In genomic region chr8:85013230-85013840, GRCm38 (mm10) we compare ENCODE assay signal across 8 mouse cellular contexts. TPM values are rescaled to one million over a fixed set of nuclear protein-coding genes. Genes with fewer than 3 reads are reported as not detected.
DNase-seq lines count a peak whose midpoint lies in the region; ATAC-seq lines count a peak whose summit lies in the region.

No protein-coding gene starts in this region.

- H3K9ac ChIP-seq in heart, embryonic 13.5 days, result peak overlapping the region; percentile 60
- H3K9ac ChIP-seq in kidney, embryonic 16.5 days (replicated peaks; ENCODE audit: low read length), result peak overlapping the region; percentile 40; the same call in 1 of the 2 replicates
- H3K9ac ChIP-seq in liver, embryonic 12.5 days, result peak overlapping the region; percentile 56
- no peak overlapping the region; the same call in 1 of the 2 replicates for H3K9ac ChIP-seq in stomach, embryonic 14.5 days (replicated peaks; ENCODE audit: low read depth, low read length)

- 3% methylated on average over 25 of the region's 26 CpGs for WGBS in heart, embryonic 13.5 days
- 6% methylated on average over 26 of the region's 26 CpGs for WGBS in kidney, embryonic 16.5 days
- 5% methylated on average over 25 of the region's 26 CpGs for WGBS in liver, embryonic 12.5 days (ENCODE audit: insufficient replicate concordance)
- 5% methylated on average over 26 of the region's 26 CpGs for WGBS in stomach, embryonic 14.5 days

- no peak overlapping the region for H3K27ac ChIP-seq in heart, embryonic 13.5 days (replicated peaks)
- H3K27ac ChIP-seq in kidney, embryonic 16.5 days (ENCODE audit: low read length), result no peak overlapping the region
- no peak overlapping the region for H3K27ac ChIP-seq in liver, embryonic 12.5 days
- no peak overlapping the region for H3K27ac ChIP-seq in stomach, embryonic 14.5 days (ENCODE audit: low read length)

- no peaks in the 10 kb centered on the region for H3K4me1 ChIP-seq in heart, embryonic 13.5 days
- H3K4me1 ChIP-seq in kidney, embryonic 16.5 days (ENCODE audit: insufficient read depth, low read length), result no peaks in the 10 kb centered on the region
- H3K4me1 ChIP-seq in liver, embryonic 12.5 days, result peaks cover 13% of the 10 kb centered on the region
- peaks cover 4% of the 10 kb centered on the region; the same call in 1 of the 2 replicates for H3K4me1 ChIP-seq in stomach, embryonic 14.5 days (ENCODE audit: control insufficient read depth, insufficient read depth, low read length)

- peak overlapping the region; percentile 70 for H3K4me2 ChIP-seq in heart, embryonic 13.5 days
- H3K4me2 ChIP-seq in kidney, embryonic 16.5 days (replicated peaks; ENCODE audit: low read depth, low read length), result peak overlapping the region; percentile 59
- peak overlapping the region; percentile 70 for H3K4me2 ChIP-seq in liver, embryonic 12.5 days
- H3K4me2 ChIP-seq in stomach, embryonic 14.5 days (replicated peaks; ENCODE audit: low read depth, low read length), result peak overlapping the region; percentile 47

- peaks cover 75% of the 10 kb centered on the region for H3K27me3 ChIP-seq in heart, embryonic 13.5 days (replicated peaks)
- peaks cover 28% of the 10 kb centered on the region for H3K27me3 ChIP-seq in kidney, embryonic 16.5 days (ENCODE audit: insufficient read depth, low read length)
- peaks cover 66% of the 10 kb centered on the region for H3K27me3 ChIP-seq in liver, embryonic 12.5 days (replicated peaks)
- peaks cover 20% of the 10 kb centered on the region for H3K27me3 ChIP-seq in stomach, embryonic 14.5 days (ENCODE audit: control insufficient read depth, insufficient read depth, low read length)

- peaks cover 12% of the 10 kb centered on the region for H3K36me3 ChIP-seq in heart, embryonic 13.5 days
- peaks cover 8% of the 10 kb centered on the region for H3K36me3 ChIP-seq in kidney, embryonic 16.5 days (ENCODE audit: insufficient read depth, low read length)
- H3K36me3 ChIP-seq in liver, embryonic 12.5 days, result peaks cover 13% of the 10 kb centered on the region
- H3K36me3 ChIP-seq in stomach, embryonic 14.5 days (ENCODE audit: control insufficient read depth, insufficient read depth, low read length), result peaks cover 3% of the 10 kb centered on the region

- H3K9me3 ChIP-seq in heart, embryonic 13.5 days, result no peaks in the 10 kb centered on the region
- H3K9me3 ChIP-seq in kidney, embryonic 16.5 days (ENCODE audit: low read length), result no peaks in the 10 kb centered on the region
- no peaks in the 10 kb centered on the region for H3K9me3 ChIP-seq in liver, embryonic 12.5 days (replicated peaks)
- H3K9me3 ChIP-seq in stomach, embryonic 14.5 days (ENCODE audit: control insufficient read depth, low read depth, low read length), result no peaks in the 10 kb centered on the region

- DNase-seq in ovary, postnatal 36 days (ENCODE audit: low spot score), result peak; percentile 62
- no peak for DNase-seq in ovary, postnatal 10 days (ENCODE audit: low spot score)
- DNase-seq in embryo, embryonic 10.5 days (ENCODE audit: low spot score), result peak; percentile 89

- H3K4me3 ChIP-seq in heart, embryonic 13.5 days, result peak overlapping the region; percentile 42
- H3K4me3 ChIP-seq in kidney, embryonic 16.5 days (ENCODE audit: low read length), result peak overlapping the region; percentile 35
- peak overlapping the region; percentile 38 for H3K4me3 ChIP-seq in liver, embryonic 12.5 days
- H3K4me3 ChIP-seq in stomach, embryonic 14.5 days (ENCODE audit: low read depth, low read length), result peak overlapping the region; percentile 12; the same call in 1 of the 2 replicates

- ATAC-seq in heart, embryonic 13.5 days (ENCODE audit: extremely low read depth, insufficient number of reproducible peaks, low FRiP score, low TSS enrichment), result no peak; the same call in 1 of the 2 replicates
- ATAC-seq in kidney, embryonic 16.5 days (ENCODE audit: low FRiP score, low TSS enrichment), result peak; percentile 72
- ATAC-seq in liver, embryonic 12.5 days, result peak; percentile 45; the same call in 1 of the 2 replicates
- ATAC-seq in monocyte, adult 5-6 weeks (replicated peaks; ENCODE audit: insufficient number of reproducible peaks, low FRiP score, low TSS enrichment, poor library complexity, severe bottlenecking), result peak; percentile 74
- ATAC-seq in stomach, embryonic 14.5 days (ENCODE audit: insufficient number of reproducible peaks, insufficient read depth, low FRiP score, low read depth), result peak; percentile 64

RNA-seq across cellular contexts. Expression of gene Best2, which starts 1.0 kb away (rescaled TPM):
- not detected in 2 replicates for polyA plus RNA-seq in heart, embryonic 13.5 days (2015; fragmentation: Nextera tagmentation; extraction: Ambion mirVana)
- not detected in 2 replicates for polyA plus RNA-seq in kidney, embryonic 16.5 days (2015; fragmentation: Nextera tagmentation; extraction: Ambion mirVana)
- not detected in 2 replicates for polyA plus RNA-seq in liver, embryonic 12.5 days (2016; fragmentation: Nextera tagmentation; extraction: Ambion mirVana)
- total RNA-seq in monocyte, adult 5-6 weeks (2017), result not detected in 3 replicates
- 0.29 and 0.38 TPM in 2 replicates for polyA plus RNA-seq in stomach, embryonic 14.5 days (2014; fragmentation: Nextera tagmentation; extraction: Ambion mirVana)

RNA-seq across cellular contexts. Expression of gene Asna1, which starts 11.7 kb away (rescaled TPM):
- 113 and 127 TPM in 2 replicates for polyA plus RNA-seq in heart, embryonic 13.5 days (2015; fragmentation: Nextera tagmentation; extraction: Ambion mirVana)
- polyA plus RNA-seq in kidney, embryonic 16.5 days (2015; fragmentation: Nextera tagmentation; extraction: Ambion mirVana), result 150 and 154 TPM in 2 replicates
- 85.8 and 87.3 TPM in 2 replicates for polyA plus RNA-seq in liver, embryonic 12.5 days (2016; fragmentation: Nextera tagmentation; extraction: Ambion mirVana)
- total RNA-seq in monocyte, adult 5-6 weeks (2017), result 24.0 to 47.3 TPM (median 36.2 TPM) in 3 replicates
- polyA plus RNA-seq in stomach, embryonic 14.5 days (2014; fragmentation: Nextera tagmentation; extraction: Ambion mirVana), result 101 and 103 TPM in 2 replicates

RNA-seq across cellular contexts. Expression of gene Trir, which starts 13.3 kb away (rescaled TPM):
- 73.4 and 75.1 TPM in 2 replicates for polyA plus RNA-seq in heart, embryonic 13.5 days (2015; fragmentation: Nextera tagmentation; extraction: Ambion mirVana)
- polyA plus RNA-seq in kidney, embryonic 16.5 days (2015; fragmentation: Nextera tagmentation; extraction: Ambion mirVana), result 93.3 and 104 TPM in 2 replicates
- 133 and 139 TPM in 2 replicates for polyA plus RNA-seq in liver, embryonic 12.5 days (2016; fragmentation: Nextera tagmentation; extraction: Ambion mirVana)
- 260 to 294 TPM (median 276 TPM) in 3 replicates for total RNA-seq in monocyte, adult 5-6 weeks (2017)
- 132 and 136 TPM in 2 replicates for polyA plus RNA-seq in stomach, embryonic 14.5 days (2014; fragmentation: Nextera tagmentation; extraction: Ambion mirVana)

RNA-seq across cellular contexts. Expression of gene Hook2, which starts 22.9 kb away (rescaled TPM):
- polyA plus RNA-seq in heart, embryonic 13.5 days (2015; fragmentation: Nextera tagmentation; extraction: Ambion mirVana), result 7.2 and 7.3 TPM in 2 replicates
- polyA plus RNA-seq in kidney, embryonic 16.5 days (2015; fragmentation: Nextera tagmentation; extraction: Ambion mirVana), result 34.8 and 35.2 TPM in 2 replicates
- 10.8 and 10.9 TPM in 2 replicates for polyA plus RNA-seq in liver, embryonic 12.5 days (2016; fragmentation: Nextera tagmentation; extraction: Ambion mirVana)
- 4.2 to 8.7 TPM (median 4.5 TPM) in 3 replicates for total RNA-seq in monocyte, adult 5-6 weeks (2017)
- polyA plus RNA-seq in stomach, embryonic 14.5 days (2014; fragmentation: Nextera tagmentation; extraction: Ambion mirVana), result 34.5 and 34.6 TPM in 2 replicates

RNA-seq across cellular contexts. Expression of gene Tnpo2, which starts 23.4 kb away (rescaled TPM):
- 23.2 and 25.3 TPM in 2 replicates for polyA plus RNA-seq in heart, embryonic 13.5 days (2015; fragmentation: Nextera tagmentation; extraction: Ambion mirVana)
- 27.5 and 28.4 TPM in 2 replicates for polyA plus RNA-seq in kidney, embryonic 16.5 days (2015; fragmentation: Nextera tagmentation; extraction: Ambion mirVana)
- polyA plus RNA-seq in liver, embryonic 12.5 days (2016; fragmentation: Nextera tagmentation; extraction: Ambion mirVana), result 31.1 and 32.3 TPM in 2 replicates
- total RNA-seq in monocyte, adult 5-6 weeks (2017), result 12.0 to 27.9 TPM (median 18.3 TPM) in 3 replicates
- 19.0 and 26.5 TPM in 2 replicates for polyA plus RNA-seq in stomach, embryonic 14.5 days (2014; fragmentation: Nextera tagmentation; extraction: Ambion mirVana)
